Mouse (Mus musculus) G1E (cell line): ENCODE measurements around the gene Vcl. TPM values are rescaled to one million over a fixed set of nuclear protein-coding genes. Genes with fewer than 3 reads are reported as not detected.

Experiments
- ATAC-seq: 2 replicates; pipeline ENCODE4 v1.8.0; 2016; ENCODE audit warnings: mild to moderate bottlenecking; ENCODE audit not compliant: insufficient number of reproducible peaks, poor library complexity, low FRiP score, severe bottlenecking; ENCODE audit errors: extremely low read depth
- DNase-seq: peaks from one replicate; pipeline ENCODE4 v3.0.0; 2012; ENCODE audit warnings: low spot score
- H3K27me3 ChIP-seq: 2 replicates; pipeline ENCODE4 v1.6.1; 2012; ENCODE audit warnings: mild to moderate bottlenecking, low read length, inconsistent platforms; ENCODE audit not compliant: insufficient read depth
- H3K36me3 ChIP-seq: replicated peaks from 2 replicates; pipeline ENCODE3; 2012; ENCODE audit warnings: mild to moderate bottlenecking, inconsistent platforms
- H3K4me1 ChIP-seq: 2 replicates; pipeline ENCODE4 v1.6.1; 2012; ENCODE audit warnings: low read depth, low read length, inconsistent platforms, mixed read lengths; ENCODE audit not compliant: insufficient read depth
- H3K4me3 ChIP-seq: 2 replicates; pipeline ENCODE4 v1.5.1; 2012; ENCODE audit warnings: low read depth, mild to moderate bottlenecking, inconsistent platforms, low read length, moderate library complexity, mixed read lengths
- H3K9me3 ChIP-seq: replicated peaks from 2 replicates; pipeline ENCODE4 v1.6.1; 2012; ENCODE audit warnings: inconsistent platforms
- CTCF ChIP-seq: IDR thresholded peaks from 2 replicates; pipeline ENCODE4 v1.5.1; 2012; ENCODE audit warnings: low read depth, low read length, inconsistent platforms, mixed read lengths
- GATA1 ChIP-seq: IDR thresholded peaks from 2 replicates; pipeline ENCODE4 v1.6.1; 2012; ENCODE audit warnings: borderline replicate concordance, low read length, inconsistent platforms, mixed read lengths
- GATA2 ChIP-seq: IDR thresholded peaks from 2 replicates; pipeline ENCODE4 v1.6.1; 2012; ENCODE audit warnings: low read depth, low read length, inconsistent platforms, borderline replicate concordance
- POLR2AphosphoS5 ChIP-seq: IDR thresholded peaks from 2 replicates; pipeline ENCODE4 v1.6.1; 2012; ENCODE audit warnings: low read depth, low read length, inconsistent platforms; ENCODE audit not compliant: insufficient replicate concordance
- TAL1 ChIP-seq: conservative IDR thresholded peaks from 2 replicates; pipeline ENCODE4 v1.6.1; 2012; ENCODE audit warnings: low read depth, low read length, inconsistent platforms, mixed read lengths
- polyA plus RNA-seq: library from polyadenylated mRNA; stranded (reverse); fragments of >175 nt; gene quantifications from 2 replicates; pipeline ENCODE4 v1.2.3, GENCODE M21; 2012
- total RNA-seq, 2 experiments: library from RNA; stranded (forward) in 1 of 2; stranded (reverse) in 1 of 2; fragments of 200-1000 nt in 1 of 2; fragments of >200 nt in 1 of 2; fragmentation: Nextera tagmentation in 1 of 2; gene quantifications; 2 replicates each; pipeline ENCODE4 v1.2.3; 2014 to 2017

The Vcl gene
- total and polyA plus RNA-seq, 3 experiments = 36.9 to 125 (median 47.3) TPM

DNA sequence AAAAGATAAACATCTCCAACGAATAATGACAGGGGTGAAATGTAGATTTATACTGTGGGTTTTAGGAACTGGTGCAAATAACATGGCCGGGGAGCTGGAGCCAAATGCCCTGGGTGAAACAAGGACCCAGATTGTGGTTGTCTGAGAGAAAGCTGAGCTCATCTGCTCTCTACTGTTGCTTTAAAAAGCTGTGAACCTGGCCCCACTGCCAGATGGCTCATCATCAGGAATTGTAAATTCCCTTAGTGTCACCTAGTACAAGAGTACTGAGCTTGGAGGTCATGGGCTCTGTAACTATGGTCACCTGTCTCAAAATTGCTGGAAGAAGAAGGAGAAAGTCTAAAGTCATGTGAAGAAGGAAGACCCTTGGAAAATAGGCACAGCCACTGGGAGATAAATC, 129.8 kb downstream of the Vcl start:
- no peaks in the 10 kb centered on the region for H3K27me3 ChIP-seq
- H3K9me3 ChIP-seq = no peaks in the 10 kb centered on the region
- DNase-seq (no peak), ATAC-seq (no peak)
- H3K4me1 ChIP-seq = peaks cover 75% of the 10 kb centered on the region
- TF ChIP-seq TAL1 = no peak
- H3K4me3 ChIP-seq = no peak overlapping the region
- peaks cover 47% of the 10 kb centered on the region for H3K36me3 ChIP-seq

DNA sequence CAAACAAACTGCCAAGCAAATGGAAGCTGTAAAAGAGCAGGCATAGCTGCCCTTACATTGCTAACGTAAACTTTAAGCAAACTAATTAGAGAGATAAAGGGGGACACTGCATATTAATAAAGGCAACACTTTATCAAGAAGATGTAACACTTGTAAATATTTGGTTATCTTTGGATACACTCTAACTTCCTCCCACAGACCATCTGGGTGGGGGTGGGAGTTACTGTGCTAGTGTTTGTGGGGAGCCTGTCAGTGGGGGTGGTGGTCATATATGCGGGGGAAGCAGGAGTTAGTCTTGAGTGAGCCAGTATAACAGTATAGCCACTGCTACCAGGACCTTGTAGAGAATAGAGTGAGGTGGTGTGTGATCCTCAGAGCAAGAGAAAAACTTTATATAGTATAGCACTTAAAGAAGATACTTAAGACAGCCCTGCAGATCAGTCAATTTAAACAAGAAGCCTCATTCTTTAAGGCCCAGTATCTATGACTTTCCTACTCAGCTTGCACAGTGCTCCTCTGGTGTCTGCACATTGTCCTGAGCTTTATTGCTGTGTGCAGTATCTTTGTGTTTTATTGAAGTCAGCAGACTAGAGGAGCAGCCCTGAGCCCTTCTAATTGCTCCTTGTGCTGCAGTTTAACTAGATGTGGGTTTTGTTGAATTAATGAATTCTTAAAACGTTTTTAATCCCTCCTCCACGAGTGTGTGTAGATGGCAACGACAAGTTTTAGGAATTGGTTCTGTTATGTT, 133.7 kb downstream of the Vcl start:
- ATAC-seq (peak; percentile 81), DNase-seq (peak; percentile 40)
- no peak overlapping the region; the same call in 1 of the 2 replicates for H3K4me3 ChIP-seq
- H3K4me1 ChIP-seq = peaks cover 76% of the 10 kb centered on the region
- TF ChIP-seq CTCF (no peak), TAL1 (peak; percentile 58)
- peaks cover 29% of the 10 kb centered on the region for H3K36me3 ChIP-seq
- H3K9me3 ChIP-seq = no peaks in the 10 kb centered on the region
- no peaks in the 10 kb centered on the region for H3K27me3 ChIP-seq

DNA sequence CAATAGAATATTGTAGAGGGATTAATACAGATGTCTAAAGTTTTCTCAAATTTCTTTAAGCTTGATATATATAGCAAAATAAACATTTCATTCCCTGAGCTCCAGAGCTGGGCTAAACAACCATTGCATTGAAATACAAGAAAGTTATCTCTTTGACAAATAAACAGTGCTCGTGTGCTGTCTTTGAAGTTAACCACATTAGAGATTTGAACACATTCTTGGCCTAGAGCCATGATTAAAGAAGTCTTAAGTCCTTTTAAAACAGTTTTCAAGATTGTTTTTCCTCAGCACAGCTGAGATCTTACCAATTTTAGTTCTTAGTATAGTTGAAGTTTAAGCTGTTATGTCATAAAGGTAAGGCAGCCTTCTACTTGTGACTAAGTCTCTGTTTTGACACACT, 135.1 kb downstream of the Vcl start:
- Histone ChIP-seq H3K4me1 (peaks cover 66% of the 10 kb centered on the region), H3K4me3 (no peak overlapping the region), H3K27me3 (no peaks in the 10 kb centered on the region), H3K36me3 (peaks cover 21% of the 10 kb centered on the region), H3K9me3 (no peaks in the 10 kb centered on the region)
- ATAC-seq (no peak), DNase-seq (no peak)
- TF ChIP-seq GATA1 = no peak
- TF ChIP-seq POLR2AphosphoS5 = no peak
- TF ChIP-seq GATA2 = no peak
- TF ChIP-seq CTCF = no peak
- TF ChIP-seq TAL1 = no peak

GRCm38 (mm10) chr14:21065490-21066162, 136.4 kb downstream of the Vcl start:
- DNase-seq = no peak
- peak overlapping the region; percentile 14; the same call in 1 of the 2 replicates for H3K4me3 ChIP-seq
- H3K36me3 ChIP-seq = peaks cover 18% of the 10 kb centered on the region
- no peaks in the 10 kb centered on the region for H3K9me3 ChIP-seq
- TF ChIP-seq CTCF (no peak), GATA2 (no peak), GATA1 (no peak), TAL1 (no peak), POLR2AphosphoS5 (no peak)
- H3K4me1 ChIP-seq = peaks cover 73% of the 10 kb centered on the region
- H3K27me3 ChIP-seq = no peaks in the 10 kb centered on the region
- no peak for ATAC-seq

GRCm38 (mm10) chr14:21069594-21069993, 140.4 kb downstream of the Vcl start:
- no peak for DNase-seq
- no peak for TF ChIP-seq GATA1
- no peak for TF ChIP-seq CTCF
- no peak for TF ChIP-seq TAL1
- TF ChIP-seq GATA2 = no peak
- TF ChIP-seq POLR2AphosphoS5 = no peak
- H3K36me3 ChIP-seq = peaks cover 23% of the 10 kb centered on the region
- no peak overlapping the region for H3K4me3 ChIP-seq
- no peaks in the 10 kb centered on the region for H3K9me3 ChIP-seq
- peaks cover 69% of the 10 kb centered on the region for H3K4me1 ChIP-seq
- ATAC-seq = no peak
- no peaks in the 10 kb centered on the region for H3K27me3 ChIP-seq

DNA sequence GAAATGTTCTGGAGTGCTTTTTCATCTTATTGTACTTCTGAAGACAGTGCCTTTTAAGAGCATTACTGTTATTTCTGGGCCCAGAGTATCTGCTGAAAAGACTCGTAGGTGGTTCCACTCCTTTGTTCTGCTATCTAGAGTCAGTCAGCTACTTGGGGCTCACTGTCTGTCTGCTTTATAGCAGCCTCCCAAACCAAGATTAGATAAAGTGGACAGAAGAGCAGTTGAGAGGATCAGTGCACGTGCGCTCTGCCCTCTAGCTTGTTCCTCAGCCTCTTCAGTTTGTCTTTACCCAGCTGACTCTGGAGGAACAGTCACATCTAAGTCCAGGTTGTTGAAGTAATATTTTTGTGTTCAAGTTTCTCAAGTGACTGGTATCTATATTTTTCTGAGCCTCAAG, 144.8 kb downstream of the Vcl start:
- TF ChIP-seq GATA2 (no peak), TAL1 (peak; percentile 64), CTCF (no peak), GATA1 (no peak), POLR2AphosphoS5 (no peak)
- ATAC-seq (peak; percentile 72), DNase-seq (peak; percentile 38)
- Histone ChIP-seq H3K4me1 (peaks cover 71% of the 10 kb centered on the region), H3K36me3 (peaks cover 13% of the 10 kb centered on the region), H3K27me3 (no peaks in the 10 kb centered on the region), H3K9me3 (no peaks in the 10 kb centered on the region), H3K4me3 (peak overlapping the region; percentile 91; the same call in 1 of the 2 replicates)
